Mouse (Mus musculus) heart, postnatal 14 days (tissue): ENCODE measurements around the gene Kdsr. TPM values are rescaled to one million over a fixed set of nuclear protein-coding genes. Genes with fewer than 3 reads are reported as not detected.

Source experiments
- DNase-seq, 2 experiments: peaks; one replicate each; pipeline ENCODE4 v3.0.0; 2021 to 2022
- intact Hi-C: fragments of 180-260 bp; cut with DNase I; formaldehyde crosslinking; loops from one replicate; pipeline ENCODE4 v1.15.1; 2025
- total RNA-seq, 2 experiments: library from RNA; stranded (reverse); gene quantifications; 2 replicates each; pipeline ENCODE4 v1.2.3; 2021

Gene Kdsr
- total RNA-seq, 2 experiments from 2014 or later: 6.2 to 9.0 TPM

DNA sequence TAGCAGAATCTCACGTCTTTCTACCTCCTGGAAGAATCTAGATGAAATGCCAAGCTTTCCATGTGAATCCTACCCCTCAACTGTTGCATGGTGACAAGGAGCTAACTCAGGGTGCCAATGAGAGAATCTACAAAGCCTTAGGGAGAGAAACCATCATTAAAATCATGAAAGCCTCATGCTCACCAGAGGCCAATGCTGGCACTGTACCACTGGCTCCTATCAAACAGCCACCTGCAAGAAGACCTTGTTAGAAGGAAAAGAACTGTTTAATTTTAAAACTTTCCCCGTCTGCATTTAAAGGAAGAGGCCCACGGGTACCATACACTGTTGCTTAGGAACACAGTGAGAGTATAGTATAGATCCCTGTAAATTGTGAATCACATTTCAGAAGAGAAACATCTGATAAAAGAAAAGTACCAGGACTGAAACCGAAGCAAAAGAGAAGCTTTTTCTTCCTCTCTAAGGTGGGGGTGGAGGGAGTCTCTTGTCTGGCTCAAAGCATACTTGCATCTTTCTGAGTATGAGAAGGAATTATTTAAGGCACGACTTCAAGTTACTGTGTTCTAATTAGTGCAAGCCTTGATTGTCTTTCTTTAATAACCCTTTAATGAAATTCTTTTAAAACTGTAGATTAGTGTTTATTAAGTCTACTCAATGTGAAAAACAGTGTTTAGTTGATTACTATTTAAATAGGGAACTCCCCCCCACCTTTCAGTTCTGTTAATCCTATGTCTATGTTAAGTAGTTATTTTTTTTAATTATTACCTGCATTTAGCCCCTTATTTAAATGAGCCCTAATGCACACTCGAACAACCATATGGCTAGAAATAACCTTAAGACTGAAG, 52.3 kb downstream of the Kdsr start:
- intact Hi-C loops: no loop called here
- no peak for DNase-seq

GRCm38 (mm10) chr1:106703183-106703582, 56.3 kb downstream of the Kdsr start:
- intact Hi-C loops: no loop called here
- DNase-seq: no peak

GRCm38 (mm10) chr1:106702471-106703175, 56.9 kb downstream of the Kdsr start:
- peak in 1 of 2 experiments; percentile 23 for DNase-seq
- intact Hi-C loops: no loop called here

- no peak for DNase-seq
- intact Hi-C loops: no loop called here
These were observed 58.9 kb downstream of the Kdsr start for GRCm38 (mm10) chr1:106700520-106701114.

GRCm38 (mm10) chr1:106696472-106696871, 63.1 kb downstream of the Kdsr start:
- DNase-seq: no peak
- intact Hi-C loops: no loop called here

- DNase-seq: no peak
- intact Hi-C loops: no loop called here
These were observed 63.9 kb downstream of the Kdsr start for GRCm38 (mm10) chr1:106695649-106696048.

- intact Hi-C loops: no loop called here
- DNase-seq: no peak
These were observed 65.2 kb downstream of the Kdsr start for GRCm38 (mm10) chr1:106694316-106694715.

DNA sequence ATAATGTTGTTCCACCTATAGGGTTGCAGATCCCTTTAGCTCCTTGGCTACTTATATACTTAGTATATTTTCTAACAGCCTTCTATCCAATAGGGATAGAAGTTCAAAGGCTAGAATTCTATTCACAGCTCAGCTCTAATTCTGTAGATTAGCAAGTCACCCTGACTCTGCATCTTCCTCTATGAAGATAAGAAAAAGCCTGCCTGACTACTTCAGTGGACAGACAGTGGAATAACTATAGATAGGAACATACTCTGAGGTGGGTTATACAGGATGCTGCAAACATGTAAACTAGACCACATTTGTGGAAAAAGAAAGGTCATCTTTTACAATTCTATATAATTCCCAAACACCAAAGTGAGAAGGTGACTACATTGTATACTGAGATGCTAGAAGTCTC, 66.9 kb downstream of the Kdsr start:
- DNase-seq: no peak
- intact Hi-C loops: no loop called here

DNA sequence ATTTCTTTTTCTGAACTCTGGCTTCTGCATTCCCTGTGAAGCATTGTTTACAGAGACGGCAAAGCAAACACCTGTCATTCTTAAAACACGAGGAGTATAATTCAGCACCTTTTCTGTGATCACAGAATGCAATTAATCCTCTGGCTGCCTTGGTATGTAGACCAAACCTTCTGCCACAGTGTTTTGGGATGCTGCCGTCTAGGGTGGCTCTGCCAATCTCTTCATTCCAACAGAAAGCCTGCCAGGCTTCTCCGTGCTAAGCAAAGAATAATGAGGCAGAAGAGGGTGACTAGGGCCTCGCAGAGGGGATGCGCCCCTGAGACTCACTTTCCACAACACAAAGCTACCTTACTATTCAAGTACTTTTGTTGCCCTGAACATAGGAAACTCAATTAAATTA, 68.6 kb downstream of the Kdsr start:
- DNase-seq: no peak
- intact Hi-C loops: no loop called here

DNA sequence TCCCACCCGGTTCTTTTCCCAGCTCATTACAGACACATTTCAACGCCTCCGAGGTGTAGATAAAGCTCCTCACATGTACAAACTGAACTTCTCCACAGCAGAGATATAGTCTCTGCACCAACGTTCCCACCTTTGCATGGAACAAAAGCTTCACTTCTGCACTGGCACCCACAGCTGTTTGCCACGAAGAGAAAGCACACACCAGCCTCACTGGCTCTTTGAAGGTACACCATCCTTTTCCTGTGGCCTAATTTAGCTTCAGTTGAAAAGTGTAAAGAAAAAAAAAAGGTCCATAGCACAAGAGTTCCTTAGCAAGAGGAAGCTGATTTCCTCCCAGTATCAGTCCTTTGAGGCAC, 71.4 kb downstream of the Kdsr start:
- intact Hi-C loops: no loop called here

GRCm38 (mm10) chr1:106687435-106688160, 71.9 kb downstream of the Kdsr start:
- intact Hi-C loops: loop anchor here (2.0 kb wide), 1 partner anchor 71 kb away; the partner anchor contains the start of gene Kdsr
- no peak for DNase-seq

More for the DNA sequence above, 71.4 kb downstream of the Kdsr start:
- no peak for DNase-seq

DNA sequence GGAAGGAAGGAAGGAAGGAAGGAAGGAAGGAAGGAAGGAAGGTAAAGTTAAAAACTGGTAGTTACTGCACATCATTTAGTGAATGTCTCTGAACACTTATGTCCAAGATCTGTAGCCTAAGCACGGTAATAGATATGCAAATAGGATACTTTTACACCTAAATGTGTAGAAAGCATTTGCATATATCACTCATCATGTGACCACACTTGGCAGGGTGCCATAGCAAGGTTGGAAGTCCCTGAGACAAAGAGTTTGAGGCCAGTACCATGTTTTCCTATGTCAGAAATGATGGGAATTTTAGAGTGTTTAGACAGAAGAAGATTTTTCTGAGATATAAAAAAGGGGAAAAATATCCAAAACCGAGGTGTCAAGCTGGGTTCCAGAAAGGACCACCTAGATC, 73.8 kb downstream of the Kdsr start:
- intact Hi-C loops: loop anchor here (2.0 kb wide), 1 partner anchor 73 kb away; the partner anchor contains the start of gene Kdsr
- no peak for DNase-seq

DNA sequence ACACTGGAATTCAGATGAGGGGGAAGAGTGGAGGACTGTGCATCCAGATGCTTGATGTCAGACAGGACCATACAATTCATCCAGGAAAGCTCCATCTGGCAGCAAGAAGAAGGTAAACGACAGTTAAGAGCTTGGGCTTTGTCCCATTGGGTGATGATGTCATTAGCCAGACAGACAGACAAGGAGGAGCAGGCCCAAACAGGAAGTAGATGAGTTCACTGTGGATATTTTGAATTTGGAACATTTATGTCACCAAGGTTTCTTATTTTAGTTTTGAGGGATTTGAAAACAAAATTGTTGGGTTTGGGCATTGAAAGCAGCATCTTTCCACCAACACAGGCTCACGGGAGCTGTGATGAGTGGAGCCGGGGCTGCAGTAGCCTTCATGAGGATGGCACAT, 75.0 kb downstream of the Kdsr start:
- intact Hi-C loops: no loop called here
- DNase-seq: no peak

GRCm38 (mm10) chr1:106682829-106683228, 76.7 kb downstream of the Kdsr start:
- intact Hi-C loops: no loop called here
- DNase-seq: no peak

DNA sequence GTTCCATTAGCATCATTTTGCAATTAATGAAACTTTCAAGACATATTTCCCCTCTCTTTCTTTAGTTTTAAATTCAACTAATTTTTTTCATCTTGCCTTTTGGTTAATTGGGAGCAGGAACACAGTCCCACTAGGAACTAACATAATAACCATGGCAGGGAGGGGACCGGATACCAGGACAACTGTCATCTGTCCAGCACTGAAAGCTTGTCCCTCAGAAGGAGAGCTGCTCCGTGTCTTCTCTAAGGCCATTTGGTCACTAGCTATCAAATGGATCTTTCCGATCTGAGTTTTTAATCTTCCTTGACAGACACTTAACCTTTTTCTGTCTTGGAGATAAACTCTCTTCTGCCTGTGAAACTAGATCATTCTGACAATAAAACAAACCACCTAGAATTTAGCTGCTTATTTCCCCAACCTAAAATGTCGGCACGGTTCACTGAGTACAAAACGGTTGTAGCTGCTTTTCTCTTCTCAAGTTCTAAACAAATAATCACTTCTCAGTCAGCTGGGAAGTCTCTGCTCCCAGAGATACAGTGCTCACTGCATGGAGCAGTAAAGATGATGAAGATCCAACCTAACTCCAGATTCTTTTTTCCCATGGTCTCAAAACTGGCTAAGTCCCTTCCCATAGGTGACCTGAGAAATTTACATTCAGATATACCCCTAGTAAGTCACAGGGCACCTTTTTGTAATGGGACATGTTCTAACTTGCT, 79.6 kb downstream of the Kdsr start:
- DNase-seq: no peak
- intact Hi-C loops: no loop called here

DNA sequence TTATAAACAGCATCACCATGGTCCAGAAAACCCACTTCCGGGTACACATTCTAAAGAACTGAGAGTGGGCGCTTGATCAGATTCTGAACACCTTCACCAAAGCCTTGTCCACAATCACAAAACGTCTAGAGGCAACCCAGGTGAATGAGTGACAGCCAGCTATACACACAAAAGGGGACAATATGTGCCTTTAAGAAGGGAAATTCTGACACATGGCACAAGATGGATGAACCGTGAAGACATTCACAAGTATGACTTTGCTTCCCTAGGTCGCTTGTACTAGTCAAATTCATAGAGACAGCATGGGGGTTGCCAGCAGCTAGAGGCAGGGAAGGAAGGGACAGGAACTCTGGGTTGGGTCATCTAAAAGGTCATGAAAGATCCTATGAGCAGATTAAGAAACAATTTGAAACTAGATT, 81.5 kb downstream of the Kdsr start:
- intact Hi-C loops: no loop called here
- DNase-seq: no peak
